Mouse (Mus musculus) C2C12 (cell line): Measurements from ENCODE around the gene Bysl. TPM values are rescaled to one million over a fixed set of nuclear protein-coding genes. Genes with fewer than 3 reads are reported as not detected.

Experiments used
- H3K27me3 ChIP-seq: one replicate; pipeline ENCODE4 v1.6.1; 2011; ENCODE audit not compliant: control insufficient read depth, insufficient read depth, insufficient read length
- H3K36me3 ChIP-seq: one replicate; pipeline ENCODE4 v1.6.1; 2011; ENCODE audit not compliant: control insufficient read depth, insufficient read depth
- H3K4me3 ChIP-seq: one replicate; pipeline ENCODE4 v1.5.1; 2011; ENCODE audit warnings: mild to moderate bottlenecking, control low read depth; ENCODE audit not compliant: poor library complexity, insufficient read depth, severe bottlenecking
- H3K79me2 ChIP-seq: one replicate; pipeline ENCODE4 v1.6.1; 2011; ENCODE audit not compliant: control insufficient read depth, insufficient read depth
- H3K79me3 ChIP-seq: one replicate; pipeline ENCODE4 v1.6.1; 2011; ENCODE audit warnings: low read depth, control low read depth
- H3ac ChIP-seq: one replicate; pipeline ENCODE3; 2011; ENCODE audit warnings: low read depth; ENCODE audit not compliant: control insufficient read depth, insufficient read length
- CEBPB ChIP-seq: IDR thresholded peaks from one replicate; pipeline ENCODE4 v1.6.1; 2011; ENCODE audit warnings: low read depth, mild to moderate bottlenecking, control low read depth, moderate library complexity
- CTCF ChIP-seq: IDR thresholded peaks from one replicate; pipeline ENCODE4 v1.5.1; 2011; ENCODE audit not compliant: control insufficient read depth, insufficient read depth, insufficient read length
- FOSL1 ChIP-seq: IDR thresholded peaks from one replicate; pipeline ENCODE4 v1.8.0; 2011; ENCODE audit warnings: mild to moderate bottlenecking, low read length; ENCODE audit not compliant: poor library complexity, insufficient read depth, severe bottlenecking
- MAX ChIP-seq: IDR thresholded peaks from one replicate; pipeline ENCODE4 v1.6.1; 2011; ENCODE audit warnings: mild to moderate bottlenecking, control low read depth
- MYOD1 ChIP-seq: IDR thresholded peaks from one replicate; pipeline ENCODE4 v1.6.1; 2011; ENCODE audit warnings: low read depth; ENCODE audit not compliant: control insufficient read depth, insufficient read length
- MYOG ChIP-seq: IDR thresholded peaks from one replicate; pipeline ENCODE4 v1.6.1; 2011; ENCODE audit not compliant: control insufficient read depth, insufficient read length; ENCODE audit errors: extremely low read depth
- USF1 ChIP-seq: IDR thresholded peaks from one replicate; pipeline ENCODE4 v1.6.1; 2011; ENCODE audit warnings: low read depth, mild to moderate bottlenecking, control low read depth, moderate library complexity
- polyA plus RNA-seq: library from polyadenylated mRNA; unstranded; fragments of >200 nt; fragmentation: generic; extraction: Trizol; gene quantifications from one replicate; pipeline ENCODE4 v1.2.1, GENCODE M21; 2012; ENCODE audit warnings: missing spikeins

Bysl gene
- polyA plus RNA-seq, 1 experiment = 42.6 TPM

- TF ChIP-seq MYOD1 = no peak
- no peak overlapping the region for H3K4me3 ChIP-seq
- peaks cover 22% of the 10 kb centered on the region for H3K36me3 ChIP-seq
- peaks cover 92% of the 10 kb centered on the region for H3K79me2 ChIP-seq
- no peaks in the 10 kb centered on the region for H3K27me3 ChIP-seq
- no peak overlapping the region for H3ac ChIP-seq
- H3K79me3 ChIP-seq = peaks cover 65% of the 10 kb centered on the region
Measured at GRCm38 (mm10) chr17:47616119-47616518, 4.8 kb upstream of the Bysl start.

DNA sequence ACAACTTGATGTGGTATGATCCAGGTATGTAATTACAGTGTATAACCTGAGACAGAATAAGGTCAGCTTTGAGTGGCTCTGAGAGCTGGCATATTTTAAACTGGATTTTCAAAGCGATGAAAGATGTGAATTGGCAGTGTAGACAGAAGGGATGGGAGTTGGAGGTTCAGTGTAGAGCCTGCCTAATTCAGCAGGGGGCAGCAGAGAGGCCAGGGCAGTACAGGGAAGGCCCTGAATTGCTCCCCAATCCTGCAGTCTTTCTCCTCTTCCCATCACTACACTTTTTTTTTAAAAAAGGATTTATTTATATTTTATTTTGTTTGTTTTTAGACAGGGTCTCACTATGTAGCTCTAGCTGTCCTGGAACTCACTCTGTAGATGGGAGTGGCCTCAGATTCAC lies 2.7 kb upstream of the Bysl start:
- Histone ChIP-seq H3K4me3 (no peak overlapping the region), H3K79me2 (peaks cover 98% of the 10 kb centered on the region), H3K27me3 (no peaks in the 10 kb centered on the region), H3ac (no peak overlapping the region), H3K36me3 (peaks cover 25% of the 10 kb centered on the region), H3K79me3 (peaks cover 77% of the 10 kb centered on the region)
- TF ChIP-seq USF1 (no peak), MYOG (no peak), CEBPB (no peak), MYOD1 (no peak), CTCF (peak; percentile 19)

DNA sequence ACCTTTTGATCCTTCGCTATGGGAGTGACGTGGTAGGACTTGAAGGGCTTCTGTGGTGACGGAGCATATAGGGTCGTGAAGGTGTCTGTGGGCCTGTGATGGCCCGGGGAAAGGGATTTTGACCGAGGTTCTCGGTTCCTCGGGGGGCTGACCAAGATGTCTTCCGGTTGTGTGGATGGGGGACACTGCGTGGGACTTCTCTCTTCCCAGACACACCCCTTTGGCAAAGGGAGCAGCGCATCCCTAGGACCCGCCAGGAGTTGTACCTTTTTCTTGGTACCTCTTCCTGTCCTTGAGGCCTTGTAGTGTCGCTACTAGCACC lies 330 bp upstream of the Bysl start:
- Histone ChIP-seq H3K4me3 (peak overlapping the region; percentile 87), H3K79me2 (peaks cover 99% of the 10 kb centered on the region), H3K27me3 (no peaks in the 10 kb centered on the region), H3ac (peak overlapping the region; percentile 79), H3K79me3 (peaks cover 79% of the 10 kb centered on the region), H3K36me3 (peaks cover 38% of the 10 kb centered on the region)
- TF ChIP-seq MYOD1 (no peak), CTCF (no peak), MYOG (no peak), MAX (no peak), USF1 (no peak), CEBPB (no peak), FOSL1 (no peak)

- H3K27me3 ChIP-seq = no peaks in the 10 kb centered on the region
- H3K4me3 ChIP-seq = no peak overlapping the region
- peaks cover 65% of the 10 kb centered on the region for H3K79me3 ChIP-seq
- H3K36me3 ChIP-seq = peaks cover 58% of the 10 kb centered on the region
- TF ChIP-seq USF1 = no peak
- H3ac ChIP-seq = no peak overlapping the region
- peaks cover 78% of the 10 kb centered on the region for H3K79me2 ChIP-seq
Measured at GRCm38 (mm10) chr17:47609182-47609581, 2.1 kb downstream of the Bysl start.

DNA sequence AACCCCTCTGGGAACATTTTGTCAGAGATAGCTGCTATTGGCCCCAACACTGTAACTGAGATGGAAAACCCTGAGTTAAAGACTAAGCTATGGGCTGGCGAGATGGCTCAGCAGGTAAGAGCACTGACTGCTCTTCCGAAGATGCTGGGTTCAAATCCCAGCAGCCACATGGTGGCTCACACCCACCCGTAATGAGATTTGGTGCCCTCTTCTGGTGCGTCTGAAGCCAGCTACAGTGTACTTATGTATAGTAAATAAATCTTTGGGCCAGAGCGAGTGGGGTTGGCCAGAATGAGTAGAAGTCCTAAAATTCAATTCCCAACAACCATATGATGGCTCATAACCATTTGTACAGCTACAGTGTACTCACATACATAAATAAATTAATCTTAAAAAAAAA lies 5.1 kb downstream of the Bysl start:
- Histone ChIP-seq H3K36me3 (peaks cover 76% of the 10 kb centered on the region), H3ac (no peak overlapping the region), H3K27me3 (no peaks in the 10 kb centered on the region), H3K79me2 (peaks cover 49% of the 10 kb centered on the region), H3K79me3 (peaks cover 39% of the 10 kb centered on the region), H3K4me3 (no peak overlapping the region)
- TF ChIP-seq MYOD1 (no peak), USF1 (no peak), CTCF (no peak), FOSL1 (no peak)

DNA sequence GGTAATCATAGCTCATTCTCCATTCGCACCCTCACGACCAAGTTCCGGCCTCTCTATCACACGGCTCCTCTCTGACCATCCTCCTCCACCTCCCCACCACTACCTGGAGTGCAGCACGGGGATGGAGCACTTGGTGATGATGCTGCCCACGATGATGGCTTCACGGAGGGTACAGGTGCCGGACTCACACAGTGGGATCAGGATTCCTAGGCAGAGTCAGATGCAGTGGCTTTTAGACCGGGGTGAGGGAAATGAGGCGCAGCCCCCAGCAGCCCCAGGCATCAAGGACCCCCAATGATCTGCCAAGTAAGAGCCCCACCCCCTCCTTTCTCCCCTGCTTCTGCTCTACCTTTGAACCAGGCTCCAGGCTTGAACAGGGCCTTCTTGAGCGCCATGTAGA lies 9.0 kb downstream of the Bysl start:
- Histone ChIP-seq H3K36me3 (peaks cover 90% of the 10 kb centered on the region), H3ac (no peak overlapping the region), H3K27me3 (no peaks in the 10 kb centered on the region), H3K79me3 (peaks cover 3% of the 10 kb centered on the region), H3K79me2 (peaks cover 13% of the 10 kb centered on the region), H3K4me3 (no peak overlapping the region)
- TF ChIP-seq MAX = no peak
- no peak for TF ChIP-seq CEBPB
- TF ChIP-seq CTCF = no peak
- no peak for TF ChIP-seq FOSL1
- no peak for TF ChIP-seq MYOD1
- TF ChIP-seq USF1 = no peak
- no peak for TF ChIP-seq MYOG

DNA sequence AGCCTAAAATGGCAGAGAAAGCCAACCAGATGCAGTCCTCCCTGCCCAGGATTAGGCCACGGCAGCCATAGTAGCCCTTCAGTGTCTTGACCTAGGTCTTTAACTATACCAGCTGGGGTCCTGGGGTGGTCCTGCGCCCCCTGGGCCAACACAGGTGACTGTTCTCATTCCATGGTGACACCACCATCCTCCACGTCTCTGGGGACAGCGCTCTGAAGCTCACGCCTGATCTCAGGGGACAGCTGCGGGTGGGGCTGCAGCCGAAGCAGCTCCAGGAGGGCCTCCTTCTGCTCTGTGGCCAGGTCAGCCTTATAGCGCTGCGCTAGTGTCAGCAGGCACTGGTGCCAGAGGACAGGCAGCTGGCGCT lies 9.9 kb downstream of the Bysl start:
- H3K79me3 ChIP-seq = peaks cover 9% of the 10 kb centered on the region
- H3K27me3 ChIP-seq = no peaks in the 10 kb centered on the region
- H3K36me3 ChIP-seq = peaks cover 85% of the 10 kb centered on the region
- H3ac ChIP-seq = no peak overlapping the region
- TF ChIP-seq MAX (no peak), MYOD1 (no peak), USF1 (no peak), CEBPB (no peak), CTCF (no peak), FOSL1 (no peak), MYOG (no peak)
- peaks cover 13% of the 10 kb centered on the region for H3K79me2 ChIP-seq
- no peak overlapping the region for H3K4me3 ChIP-seq
